Mouse (Mus musculus): Measurements from ENCODE around the gene 1700037H04Rik.

The 1700037H04Rik gene

DNA sequence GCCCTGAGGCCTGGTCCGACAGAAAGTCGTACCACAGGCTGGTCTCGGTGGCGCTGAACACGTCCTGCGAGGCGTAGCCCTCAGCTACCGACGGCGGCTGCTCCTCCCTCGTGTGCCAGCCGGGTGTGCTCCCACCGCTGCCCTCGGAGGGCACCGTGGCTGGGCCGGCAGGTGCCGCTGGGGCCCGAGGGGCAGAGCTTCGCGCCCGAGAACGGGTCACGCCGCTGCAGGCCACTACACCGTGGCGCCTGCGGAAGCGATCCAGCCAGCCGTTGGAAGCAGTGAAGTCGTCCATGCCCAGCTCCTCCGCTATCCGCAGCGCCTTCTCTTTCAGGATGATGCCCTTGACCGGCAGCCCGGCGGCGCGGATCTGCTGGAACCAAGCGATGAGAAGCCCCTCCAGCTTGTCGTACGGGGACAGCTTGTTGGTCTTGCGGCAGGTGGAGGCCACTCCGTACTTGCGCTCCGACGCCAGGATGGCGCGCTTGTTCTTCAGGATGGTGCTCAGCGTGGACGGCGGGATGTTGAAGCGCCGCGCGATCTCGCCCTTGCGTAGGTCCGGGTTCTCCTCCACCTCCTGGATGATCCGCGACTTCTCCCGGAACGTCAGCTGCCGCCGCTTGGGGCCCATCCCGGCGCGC lies 19.5 kb upstream of the 1700037H04Rik start:
- in situ Hi-C loops (cut with MboI, MseI): no loop called here

GRCm38 (mm10) chr2:131178828-131179245 lies 19.0 kb upstream of the 1700037H04Rik start:
- in situ Hi-C loops (cut with MboI, MseI): no loop called here

DNA sequence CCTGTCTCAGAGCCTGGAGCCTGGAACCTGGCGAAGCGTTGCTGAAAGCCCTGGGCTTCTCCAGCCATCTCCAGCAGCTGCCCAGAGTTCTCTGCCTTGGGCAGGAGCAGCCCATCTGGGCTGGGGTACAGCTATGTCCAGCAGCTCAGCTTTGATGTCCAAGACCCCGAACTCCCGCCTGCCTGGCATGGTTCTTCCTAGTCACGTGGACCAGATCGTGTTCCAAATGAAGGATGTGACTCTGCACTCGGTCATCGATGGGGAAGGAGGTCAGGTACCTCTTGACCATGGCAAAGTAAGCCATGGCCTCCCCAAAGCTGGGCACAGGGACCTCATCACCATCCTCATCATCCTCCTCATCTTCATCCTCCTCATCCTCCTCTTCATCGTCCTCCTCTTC lies 18.1 kb upstream of the 1700037H04Rik start:
- in situ Hi-C loops (cut with MboI, MseI): no loop called here

GRCm38 (mm10) chr2:131176491-131176890 lies 16.6 kb upstream of the 1700037H04Rik start:
- in situ Hi-C loops (cut with MboI, MseI): no loop called here

DNA sequence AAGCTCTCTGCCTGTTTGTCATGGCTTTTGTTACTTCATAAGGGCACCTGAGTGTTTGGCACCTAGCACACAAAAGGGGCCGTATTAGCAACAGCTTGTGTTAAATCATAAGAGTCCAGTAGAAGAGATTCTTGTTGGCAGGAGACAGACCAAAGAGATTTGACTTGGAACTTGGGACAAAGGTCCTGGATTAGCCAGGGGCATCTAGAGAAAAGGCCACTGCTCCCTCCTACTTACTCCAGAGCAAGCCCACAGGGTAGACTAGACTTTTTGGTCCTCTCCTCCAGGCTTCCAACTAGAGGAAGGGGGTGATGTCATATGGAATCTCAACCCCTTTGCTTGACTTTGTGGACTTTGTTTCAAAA lies 16.0 kb upstream of the 1700037H04Rik start:
- in situ Hi-C loops (cut with MboI, MseI): no loop called here

DNA sequence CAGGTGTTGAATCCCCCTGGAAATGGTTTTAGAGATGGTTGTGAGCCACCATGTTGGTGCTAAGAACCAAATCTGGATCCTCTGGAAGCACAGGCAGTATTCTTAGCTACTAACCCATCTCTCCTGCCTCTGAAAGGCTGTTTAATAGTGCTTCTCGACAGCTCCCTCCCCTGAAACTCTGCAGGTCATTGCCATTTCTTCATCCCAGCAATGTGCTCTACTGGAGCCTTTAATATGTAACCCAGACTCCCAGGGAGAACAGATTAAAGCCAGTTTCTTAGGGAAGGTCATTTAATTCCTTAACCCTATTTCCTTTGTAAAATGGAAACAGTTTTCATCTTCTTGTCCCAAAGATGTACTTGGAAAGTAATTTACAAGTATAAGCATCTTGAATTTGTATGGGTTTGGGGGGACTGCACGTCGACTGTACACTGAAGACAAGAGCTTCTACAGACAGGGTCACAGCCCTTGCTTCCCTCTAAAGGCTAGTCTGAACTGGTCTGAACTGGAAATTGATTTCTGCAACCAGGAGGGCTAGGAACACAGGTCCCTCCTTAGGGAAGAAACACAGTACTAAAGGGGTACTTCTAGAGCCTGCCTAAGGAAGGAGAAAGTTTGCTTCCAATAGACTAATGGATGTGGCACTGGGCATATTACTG lies 15.5 kb upstream of the 1700037H04Rik start:
- in situ Hi-C loops (cut with MboI, MseI): no loop called here

DNA sequence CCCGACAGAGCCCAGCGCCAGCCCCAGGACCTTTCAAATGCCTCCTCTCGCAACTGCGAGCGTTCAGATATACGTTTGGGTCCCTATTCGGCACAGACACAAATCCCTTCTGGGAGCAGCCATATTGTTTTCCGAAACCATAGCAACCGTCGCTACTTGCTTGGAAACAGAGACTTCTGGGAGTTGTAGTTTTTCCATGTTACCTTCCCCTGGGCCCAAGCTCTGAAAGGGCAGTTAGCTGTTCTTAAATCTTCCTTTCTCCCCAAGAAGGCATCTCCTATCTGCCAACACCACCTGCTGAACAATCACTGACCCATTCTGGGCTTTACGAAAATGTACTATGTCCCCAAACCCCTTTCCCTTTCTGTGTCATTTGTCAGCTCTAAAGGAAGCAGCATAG lies 14.8 kb upstream of the 1700037H04Rik start:
- in situ Hi-C loops (cut with MboI, MseI): no loop called here

- in situ Hi-C loops (cut with MboI, MseI): no loop called here
Observed at GRCm38 (mm10) chr2:131172322-131172721, 12.4 kb upstream of the 1700037H04Rik start.

GRCm38 (mm10) chr2:131171401-131172104 lies 11.7 kb upstream of the 1700037H04Rik start:
- in situ Hi-C loops (cut with MboI, MseI): no loop called here

DNA sequence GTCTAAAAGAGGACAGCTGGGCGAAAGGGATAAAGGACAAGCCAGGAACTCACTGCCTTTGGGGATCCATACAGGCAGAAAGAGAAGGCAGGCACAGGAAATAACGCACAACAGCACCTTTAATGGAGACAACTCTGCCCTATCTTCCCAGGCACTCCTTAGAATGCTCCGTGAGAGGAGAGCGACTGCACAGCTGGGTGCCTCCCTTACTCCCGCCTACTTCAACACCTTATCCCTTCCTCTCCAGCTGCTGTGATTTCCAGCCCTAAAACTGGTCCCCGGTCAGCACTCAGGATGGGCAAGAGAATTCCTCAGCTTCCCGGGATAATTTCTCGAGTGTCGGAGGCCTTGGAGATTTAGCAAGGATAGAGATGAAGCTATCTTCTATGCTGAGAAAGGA lies 11.1 kb upstream of the 1700037H04Rik start:
- in situ Hi-C loops (cut with MboI, MseI): no loop called here

DNA sequence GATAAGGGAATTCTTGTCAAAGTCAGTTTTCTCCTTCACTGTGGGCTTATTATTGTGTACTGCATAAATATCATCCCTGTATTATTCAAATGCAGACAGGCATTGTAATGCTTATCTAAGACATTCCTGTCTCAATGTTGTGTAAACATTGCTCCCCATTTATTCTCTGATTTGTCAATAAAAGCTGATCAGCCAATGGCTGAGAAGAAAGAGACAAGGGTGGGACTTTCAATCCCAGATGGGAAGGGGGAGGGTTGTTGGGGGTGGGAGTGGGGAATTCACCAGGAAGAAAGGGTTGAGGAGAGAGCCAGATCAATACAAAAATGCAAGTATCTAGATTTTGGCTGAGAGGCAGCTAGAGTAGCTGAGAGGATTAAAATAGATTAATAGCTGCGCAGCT lies 9.0 kb upstream of the 1700037H04Rik start:
- in situ Hi-C loops (cut with MboI, MseI): no loop called here

DNA sequence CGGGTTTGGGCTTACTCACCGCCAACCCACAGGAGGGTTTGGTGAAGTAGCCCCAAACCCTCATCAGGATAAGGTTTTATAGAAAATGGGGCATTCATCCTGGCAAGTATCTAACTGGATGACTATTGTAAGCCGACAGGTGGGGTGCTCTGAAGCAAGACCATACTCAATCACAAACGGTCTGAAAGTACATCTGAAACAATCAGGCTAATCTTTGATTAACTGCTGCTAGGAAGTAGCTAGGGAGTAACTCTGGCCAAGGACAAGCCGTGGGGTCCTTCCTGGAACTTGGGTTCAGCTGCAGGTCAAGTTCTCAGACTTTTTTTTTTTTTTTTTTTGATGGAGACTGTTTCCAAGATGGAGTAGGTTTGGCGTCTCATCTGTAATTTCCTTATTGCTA lies 8.1 kb upstream of the 1700037H04Rik start:
- in situ Hi-C loops (cut with MboI, MseI): no loop called here

- in situ Hi-C loops (cut with MboI, MseI): no loop called here
Observed at GRCm38 (mm10) chr2:131166172-131166571, 6.3 kb upstream of the 1700037H04Rik start.

GRCm38 (mm10) chr2:131163924-131164323 lies 4.0 kb upstream of the 1700037H04Rik start:
- in situ Hi-C loops (cut with MboI, MseI): no loop called here

DNA sequence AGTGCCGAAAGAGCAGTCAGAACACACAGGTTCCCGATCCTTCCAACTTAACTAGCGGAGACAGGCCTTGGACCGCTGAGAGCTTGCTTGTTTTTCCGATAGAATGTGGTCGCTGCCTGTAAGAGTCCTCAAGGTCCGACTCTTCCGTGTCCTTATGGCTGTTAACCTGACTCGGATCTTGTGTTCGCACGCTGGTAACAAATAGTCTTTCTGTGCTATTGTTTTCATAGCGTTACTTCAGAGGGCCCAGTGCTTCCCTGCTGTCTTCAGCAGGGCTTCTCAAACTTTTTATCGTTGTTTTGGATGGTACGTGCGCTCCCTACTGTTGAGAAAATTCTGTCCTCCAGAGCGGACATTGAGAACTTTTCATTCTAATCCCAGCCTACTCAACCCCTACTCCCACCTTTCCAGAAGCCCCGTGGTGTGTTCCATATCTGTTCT lies 810 bp upstream of the 1700037H04Rik start:
- in situ Hi-C loops (cut with MboI, MseI): no loop called here

DNA sequence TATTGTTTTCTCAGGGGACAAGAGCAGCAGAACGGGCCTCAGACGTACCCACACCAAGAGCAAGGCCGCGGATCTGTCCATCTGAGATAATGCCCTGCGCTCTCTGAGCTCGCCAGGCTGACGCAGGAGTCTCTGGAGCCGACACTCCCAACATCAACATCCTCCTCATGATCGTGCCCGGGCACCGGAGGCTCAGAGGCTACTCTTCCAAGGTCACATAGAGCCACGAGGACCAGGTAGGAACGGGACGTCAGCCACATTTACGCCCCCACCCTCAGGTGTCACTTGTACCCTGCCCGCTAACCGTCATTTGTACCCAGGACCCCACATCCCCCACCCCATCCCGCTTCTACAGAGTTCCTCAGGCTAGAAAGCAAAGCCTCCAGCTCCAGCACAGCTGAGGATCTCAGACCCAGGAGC lies 380 bp downstream of the 1700037H04Rik start:
- in situ Hi-C loops (cut with MboI, MseI): no loop called here

DNA sequence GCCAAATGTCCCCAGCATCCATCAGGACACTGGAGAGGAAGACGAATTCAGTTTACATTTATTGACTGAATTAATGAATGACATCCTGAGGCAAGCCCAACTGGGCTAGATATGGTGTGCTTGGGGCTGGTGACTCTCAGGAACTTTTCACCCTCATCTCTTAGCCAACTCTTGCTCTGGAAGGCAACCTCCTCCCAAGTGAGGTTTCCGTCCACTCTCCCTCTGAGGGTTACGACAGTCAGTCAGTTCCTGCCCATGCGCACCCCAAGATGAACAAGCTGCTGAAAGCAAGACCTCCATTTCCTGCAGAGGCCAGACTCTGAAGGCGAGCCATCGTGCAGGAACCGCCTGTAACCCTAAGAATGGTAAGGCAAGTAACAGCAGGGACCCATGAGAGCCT lies 2.9 kb downstream of the 1700037H04Rik start:
- in situ Hi-C loops (cut with MboI, MseI): no loop called here

DNA sequence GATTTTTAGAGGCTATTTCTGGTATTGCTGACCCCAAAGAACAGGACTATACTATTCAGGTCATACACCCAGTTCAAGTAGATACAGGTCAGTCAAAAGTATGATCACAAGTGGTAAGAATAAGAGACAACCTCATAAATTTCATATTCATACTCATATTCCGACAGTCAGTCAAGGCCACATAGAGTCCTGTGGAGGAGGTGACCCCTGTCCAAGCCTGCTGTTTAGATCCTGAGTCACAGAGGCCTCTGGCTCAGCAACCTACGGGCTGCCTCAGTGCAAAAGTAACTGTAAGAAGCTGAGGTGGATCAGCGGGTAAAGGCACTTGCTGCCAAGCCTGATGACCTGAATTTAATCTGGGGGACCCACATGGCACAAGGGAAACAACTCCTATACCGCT lies 5.8 kb downstream of the 1700037H04Rik start:
- in situ Hi-C loops (cut with MboI, MseI): no loop called here

DNA sequence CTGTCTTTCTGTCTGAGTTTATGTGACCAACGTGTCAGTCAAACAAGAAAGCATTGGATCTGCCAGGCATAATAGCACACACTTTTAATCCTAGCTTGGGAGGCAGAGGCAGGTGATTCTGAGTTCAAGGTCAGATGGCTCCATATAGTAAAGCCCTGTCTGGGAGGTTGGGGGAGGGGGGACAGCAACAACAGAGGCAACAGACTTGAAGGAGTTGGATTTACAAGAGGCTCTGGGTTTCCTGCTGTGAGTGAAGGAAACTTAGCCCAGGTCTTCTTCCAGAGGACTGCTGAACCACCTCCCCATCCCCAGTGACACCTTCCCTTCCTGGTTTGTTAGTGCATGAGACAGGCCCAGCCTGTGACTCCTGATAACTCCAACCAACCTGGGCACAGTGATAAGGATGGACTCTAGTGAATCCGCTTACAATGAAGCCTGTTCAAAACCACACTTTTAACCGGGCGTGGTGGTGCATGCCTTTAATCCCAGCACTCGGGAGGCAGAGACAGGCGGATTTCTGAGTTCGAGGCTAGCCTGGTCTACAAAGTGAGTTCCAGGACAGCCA lies 7.6 kb downstream of the 1700037H04Rik start:
- in situ Hi-C loops (cut with MboI, MseI): no loop called here

DNA sequence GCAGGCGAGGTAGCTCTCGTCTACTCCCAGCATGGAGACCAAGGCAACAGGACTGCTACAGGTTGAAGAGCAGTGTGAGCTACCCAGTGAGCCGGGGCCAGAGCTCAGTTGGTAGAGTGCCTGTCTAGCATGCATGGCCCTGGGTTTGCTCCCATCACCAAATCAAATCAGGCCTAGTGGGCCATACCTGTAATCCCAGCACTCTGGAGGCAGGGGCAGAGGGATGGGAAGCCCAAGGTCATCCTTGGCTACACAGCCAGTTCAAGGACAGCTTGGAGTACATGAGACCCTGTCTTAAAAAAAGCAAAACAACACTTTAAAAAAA lies 10.7 kb downstream of the 1700037H04Rik start:
- in situ Hi-C loops (cut with MboI, MseI): no loop called here

DNA sequence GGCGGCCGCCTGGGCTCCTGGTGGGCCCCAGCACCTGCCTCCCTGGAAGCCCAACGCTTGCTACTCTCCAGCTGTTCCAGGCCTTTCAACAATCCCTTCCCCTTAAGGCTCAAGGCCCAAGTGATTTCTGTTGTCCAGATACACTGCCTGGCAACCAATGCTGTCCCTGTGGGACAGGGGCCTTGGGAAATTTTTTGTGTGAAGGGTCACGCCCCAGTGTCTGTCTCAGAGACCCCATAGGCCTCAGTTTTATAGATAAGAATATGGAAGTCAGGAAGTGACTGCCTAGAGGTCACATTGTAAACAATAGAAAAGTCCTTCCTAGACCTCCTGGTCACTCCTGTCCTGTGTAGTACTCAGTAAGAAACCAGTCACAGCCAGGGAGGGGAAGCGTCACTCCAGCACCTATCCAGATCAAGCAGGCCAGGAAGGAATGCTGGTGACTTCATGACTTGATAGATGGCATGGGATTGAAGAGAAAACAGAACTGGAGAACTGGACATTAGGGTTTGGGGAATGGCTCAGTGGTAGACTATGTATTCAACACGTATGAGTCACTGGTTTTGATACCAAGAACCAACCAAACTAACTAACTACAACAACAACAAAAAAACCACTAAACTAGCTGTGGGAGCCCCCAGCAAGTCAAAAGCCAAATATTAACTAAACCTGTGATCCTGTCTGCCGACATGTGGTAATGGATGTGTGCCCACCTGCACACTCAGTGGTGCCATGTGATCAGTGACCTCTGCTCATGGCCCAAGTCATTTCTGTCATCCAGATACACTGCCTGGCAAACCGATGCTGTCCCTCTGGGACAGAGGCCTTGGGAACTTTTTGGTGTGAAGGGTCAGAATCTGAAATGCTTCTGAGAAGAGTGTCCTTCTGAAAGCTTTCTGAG lies 11.3 kb downstream of the 1700037H04Rik start:
- in situ Hi-C loops (cut with MboI, MseI): no loop called here

- in situ Hi-C loops (cut with MboI, MseI): no loop called here
Observed at GRCm38 (mm10) chr2:131147043-131147365, 12.9 kb downstream of the 1700037H04Rik start.

Data from T-helper 2 cell (primary cell).